Mouse (Mus musculus) spleen, adult 12 weeks (tissue): ENCODE results near the gene Esr1.
"Not testable (repeated sequence)": the region's sequence is repeated elsewhere in the genome, so short reads cannot be mapped to it uniquely, and the experiment has no call there.

Experiments used
- DNase-seq: peaks from one replicate; pipeline ENCODE4 v3.0.0; 2022; ENCODE audit warnings: low spot score

The Esr1 gene

DNA sequence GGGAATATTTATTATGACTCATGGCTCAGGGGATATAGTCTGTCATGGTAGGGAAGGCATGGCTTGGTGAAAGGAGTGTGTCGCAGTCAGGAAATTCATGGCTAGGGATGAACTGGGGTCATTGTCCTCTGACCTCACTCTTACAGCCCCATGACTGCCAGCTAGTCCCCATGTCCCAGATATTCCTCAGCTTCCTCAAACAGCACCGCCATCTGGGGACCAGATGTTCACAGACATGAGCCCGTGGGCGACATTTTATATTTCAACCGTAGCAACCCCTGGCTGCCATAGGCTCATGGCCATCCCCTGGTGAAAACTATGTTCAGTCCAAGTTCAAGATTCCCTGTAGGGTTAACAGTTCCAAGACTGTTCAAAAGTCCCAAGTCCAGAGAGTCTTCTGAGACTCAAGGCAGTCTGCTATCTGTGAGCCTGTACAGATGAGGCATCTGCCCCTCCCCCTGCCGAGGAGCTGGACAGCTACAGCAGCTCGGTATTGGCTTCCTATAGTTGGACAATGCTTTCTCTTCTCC lies 83.0 kb downstream of the Esr1 start:
- DNase-seq, result no peak

GRCm38 (mm10) chr10:4709915-4710314 lies 98.5 kb downstream of the Esr1 start:
- DNase-seq, result no peak

- no peak for DNase-seq
These were observed 100.0 kb downstream of the Esr1 start for GRCm38 (mm10) chr10:4711434-4711833.

- DNase-seq, result no peak
These were observed 100.9 kb downstream of the Esr1 start for GRCm38 (mm10) chr10:4712061-4712908.

GRCm38 (mm10) chr10:4713398-4713797 lies 102.0 kb downstream of the Esr1 start:
- no peak for DNase-seq

DNA sequence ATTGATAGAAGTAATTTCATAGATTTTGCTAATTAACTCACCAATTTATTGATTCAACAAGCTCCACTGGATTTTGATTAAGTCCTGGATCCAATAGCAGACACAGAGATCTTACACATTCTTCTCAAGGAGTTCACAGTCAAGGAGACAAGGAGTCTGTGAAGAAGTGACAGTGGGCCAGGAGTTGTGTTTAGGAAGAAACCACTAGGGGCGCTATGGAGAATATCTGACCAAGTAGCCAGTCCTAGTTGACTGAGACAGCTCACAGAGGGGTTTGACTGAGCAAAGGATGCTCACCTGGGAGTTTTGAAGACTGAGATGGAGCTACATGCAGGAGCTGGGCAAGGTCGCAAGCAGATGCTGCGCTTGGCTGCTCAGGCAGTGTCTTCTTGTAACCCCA lies 113.5 kb downstream of the Esr1 start:
- no peak for DNase-seq

- DNase-seq, result no peak
These were observed 114.7 kb downstream of the Esr1 start for GRCm38 (mm10) chr10:4726141-4726540.

DNA sequence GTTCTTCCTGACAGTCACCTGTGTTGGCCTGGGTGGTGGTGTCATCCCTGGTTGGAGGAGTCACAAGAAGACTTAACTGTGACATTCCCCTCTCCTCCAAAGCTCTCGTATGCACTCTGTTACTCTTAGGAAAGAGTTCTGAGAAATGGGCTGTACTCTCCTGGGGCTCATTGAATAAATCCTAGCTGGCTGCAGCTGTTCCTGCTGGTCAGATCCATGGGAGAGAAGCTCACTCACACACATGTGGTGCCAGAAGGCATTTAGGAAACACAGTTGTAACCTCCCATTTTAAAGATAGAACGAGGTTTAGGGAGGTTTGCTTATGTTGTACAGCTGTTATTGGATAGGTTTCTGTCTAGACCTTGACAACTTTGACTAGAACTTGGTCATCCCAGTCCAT lies 120.9 kb downstream of the Esr1 start:
- DNase-seq, result no peak

- DNase-seq, result no peak
These were observed 122.6 kb downstream of the Esr1 start for GRCm38 (mm10) chr10:4733987-4734386.

DNA sequence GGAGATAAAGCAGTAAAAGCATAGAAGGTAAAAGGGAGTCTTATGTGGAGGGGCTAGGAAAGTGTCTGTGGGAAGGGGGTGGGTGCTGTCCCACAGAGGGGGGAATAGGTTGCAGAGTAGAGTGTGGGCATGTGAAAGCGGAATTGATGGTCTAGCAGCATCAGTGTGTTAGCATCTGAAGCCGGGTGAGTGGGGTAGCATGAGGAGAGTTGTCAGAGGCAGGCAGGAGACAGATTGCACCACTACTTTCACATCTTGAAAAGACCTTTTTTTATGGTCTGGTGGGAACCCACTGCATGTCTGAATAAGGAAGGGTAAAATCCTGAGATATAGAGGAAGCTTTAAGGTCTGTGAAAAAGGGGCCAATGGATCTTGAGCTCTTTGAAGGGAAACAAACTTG lies 123.5 kb downstream of the Esr1 start:
- DNase-seq, result no peak

DNA sequence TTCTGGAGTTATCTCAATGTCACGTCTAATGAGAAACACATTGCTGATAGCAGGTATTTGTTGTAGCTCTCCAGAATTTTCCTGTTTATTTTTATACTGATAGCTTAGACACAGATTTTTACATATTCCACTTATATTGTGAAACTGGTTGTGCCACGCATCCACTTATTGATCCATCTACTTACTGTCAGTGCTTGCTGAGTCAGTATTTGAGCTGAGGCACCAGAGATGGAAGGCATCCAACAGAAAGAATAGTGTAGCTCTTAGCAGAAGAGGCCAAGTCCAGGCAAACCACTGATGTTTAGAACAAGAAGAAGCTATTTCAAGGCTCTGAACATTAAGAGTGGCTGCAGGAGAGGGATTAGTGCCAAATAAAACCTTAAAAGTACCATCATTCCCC lies 126.9 kb downstream of the Esr1 start:
- no peak for DNase-seq

DNA sequence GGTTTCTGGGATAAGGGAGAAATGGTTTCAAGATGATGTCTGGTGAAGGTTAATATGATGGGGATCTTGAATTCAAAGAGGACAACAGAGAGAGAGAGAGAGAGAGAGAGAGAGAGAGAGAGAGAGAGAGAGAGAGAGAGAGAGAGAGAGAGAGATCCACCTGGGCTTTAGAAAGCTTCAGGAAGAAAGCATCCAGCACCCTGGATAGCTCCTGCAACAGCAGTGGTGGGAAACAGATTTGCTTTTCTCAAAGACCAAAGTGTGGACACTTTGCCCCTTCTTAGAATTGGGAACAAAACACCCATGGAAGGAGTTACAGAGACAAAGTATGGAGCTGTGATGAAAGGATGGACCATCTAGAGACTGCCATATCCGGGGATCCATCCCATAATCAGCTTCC lies 139.7 kb downstream of the Esr1 start:
- not testable (repeated sequence) for DNase-seq

- no peak for DNase-seq
These were observed 141.6 kb downstream of the Esr1 start for GRCm38 (mm10) chr10:4752977-4753376.

GRCm38 (mm10) chr10:4775541-4775940 lies 164.1 kb downstream of the Esr1 start:
- no peak for DNase-seq

- DNase-seq, result no peak
These were observed 164.8 kb downstream of the Esr1 start for GRCm38 (mm10) chr10:4776007-4776713.

GRCm38 (mm10) chr10:4776714-4777090 lies 165.3 kb downstream of the Esr1 start:
- no peak for DNase-seq

DNA sequence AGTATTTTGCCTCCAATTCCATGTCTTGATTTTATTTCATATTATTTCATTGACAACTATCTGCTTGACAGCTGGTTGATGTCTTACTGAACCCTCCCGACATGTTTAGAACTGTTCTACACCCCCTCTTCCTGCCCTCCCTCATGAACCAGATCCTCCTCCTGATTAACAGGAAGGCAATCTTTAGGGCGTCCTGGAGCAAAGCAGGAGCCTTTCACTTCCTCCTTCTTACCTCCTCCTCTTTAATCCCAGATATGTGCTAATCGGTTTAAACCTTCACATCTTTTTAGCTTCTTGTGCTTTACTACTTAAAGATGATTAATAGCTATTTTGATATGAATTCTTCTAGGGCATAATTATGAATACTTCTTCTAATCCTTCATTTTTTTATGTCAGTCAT lies 166.6 kb downstream of the Esr1 start:
- no peak for DNase-seq

DNA sequence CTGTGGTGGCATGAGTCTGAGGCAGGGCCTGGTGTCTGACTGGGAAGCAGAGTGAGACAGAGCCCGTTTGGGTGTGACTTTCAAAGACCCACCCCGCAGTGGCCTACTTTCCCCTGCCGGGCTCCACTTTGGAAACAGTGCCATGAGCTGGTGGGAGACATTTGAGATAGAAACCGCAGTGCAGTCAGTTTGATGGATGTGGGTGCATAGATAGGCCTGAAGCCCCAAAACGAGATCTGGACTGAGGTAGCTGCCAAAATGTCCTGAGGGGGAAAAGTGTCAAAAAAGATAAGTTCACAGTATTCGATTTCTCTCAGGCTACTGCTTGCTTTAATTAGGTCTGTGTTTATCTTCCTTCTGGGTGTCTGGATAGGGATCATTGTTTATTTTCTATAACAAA lies 169.5 kb downstream of the Esr1 start:
- no peak for DNase-seq

- DNase-seq, result no peak
These were observed 175.7 kb downstream of the Esr1 start for GRCm38 (mm10) chr10:4787003-4787628.

GRCm38 (mm10) chr10:4798268-4798808 lies 186.9 kb downstream of the Esr1 start:
- DNase-seq, result no peak

- no peak for DNase-seq
These were observed 213.0 kb downstream of the Esr1 start for GRCm38 (mm10) chr10:4824366-4824765.

DNA sequence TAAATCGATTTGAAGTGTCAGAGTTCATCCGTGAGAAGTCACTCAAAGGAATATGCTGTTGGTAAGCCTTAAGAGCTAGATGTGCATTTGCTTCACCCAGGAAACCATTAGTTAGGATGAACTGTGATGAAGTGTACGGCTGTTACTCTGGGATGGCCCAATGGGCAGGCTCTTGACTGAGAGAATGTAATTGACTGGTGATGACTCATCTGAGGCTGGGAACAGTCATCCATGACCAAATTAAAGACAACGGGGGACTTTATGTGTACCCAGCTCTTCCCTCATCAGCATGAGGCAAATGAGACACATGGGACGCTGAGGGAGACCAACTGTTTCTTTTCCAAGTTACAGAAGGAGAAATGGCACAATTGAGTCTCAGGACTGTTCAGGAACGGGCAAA lies 219.2 kb downstream of the Esr1 start:
- no peak for DNase-seq

- DNase-seq, result no peak
These were observed 226.7 kb downstream of the Esr1 start for GRCm38 (mm10) chr10:4838099-4838498.
